Mouse (Mus musculus): ENCODE data around the gene Exoc6.

DNA sequence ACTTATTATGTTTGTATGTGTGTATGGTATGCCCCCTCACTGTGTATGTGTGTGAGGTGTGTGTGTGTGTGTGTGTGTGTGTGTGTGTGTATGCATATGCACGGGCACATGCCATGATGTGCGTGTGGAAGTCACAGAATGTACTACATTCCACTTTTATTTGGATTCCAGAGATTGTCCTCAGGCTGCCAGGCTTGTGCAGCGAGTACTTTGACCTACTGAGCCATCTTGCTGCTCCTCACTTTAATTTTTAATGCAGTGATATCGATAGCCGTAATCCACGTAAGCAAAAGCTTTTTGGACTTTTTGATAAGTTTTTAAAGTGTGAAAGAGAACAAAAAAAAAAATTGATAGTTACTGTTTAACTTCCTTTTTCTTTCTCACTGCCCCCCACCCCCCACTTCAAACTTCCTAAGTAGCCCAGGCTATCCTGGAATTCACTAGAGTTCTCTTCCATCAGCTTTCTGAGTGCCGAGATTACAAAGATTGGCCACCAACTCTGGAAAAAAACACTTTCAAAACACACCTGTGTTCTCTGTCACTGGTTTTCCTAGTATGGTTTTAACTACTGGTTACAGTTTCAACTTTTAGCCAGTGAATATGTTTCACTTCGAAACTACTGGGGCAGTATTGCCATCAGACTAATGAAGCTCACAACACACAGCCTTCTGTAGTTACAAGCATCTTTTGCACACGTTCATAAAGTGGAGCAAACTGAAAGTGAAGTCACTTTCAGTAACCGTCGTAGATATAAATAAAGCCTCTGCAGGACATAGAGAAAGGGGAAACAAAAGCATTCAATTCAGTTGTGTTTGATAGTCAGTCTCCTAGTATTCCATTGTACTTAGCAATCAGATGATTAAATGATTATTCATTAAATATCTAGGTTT is 3.4 kb downstream of the Exoc6 start:
- TF ChIP-seq USF1 (IDR thresholded peaks at IDR 0.05; ENCODE audit: low read depth) (no peak), POLR2A (IDR thresholded peaks at IDR 0.05; ENCODE audit: insufficient read length, low read depth) (no peak), TCF12 (IDR thresholded peaks at IDR 0.05; ENCODE audit: insufficient read depth, poor library complexity, severe bottlenecking) (no peak), MYOG (IDR thresholded peaks at IDR 0.05; ENCODE audit: control insufficient read depth in 1 of 3, insufficient read depth in 1 of 3, insufficient read length in 2 of 3, low read depth in 2 of 3) (no peak), E2F4 (IDR thresholded peaks at IDR 0.05; ENCODE audit: insufficient read depth) (no peak), SRF (IDR thresholded peaks at IDR 0.05; ENCODE audit: control insufficient read depth, insufficient read length, low read depth) (no peak), TCF3 (IDR thresholded peaks at IDR 0.05; ENCODE audit: insufficient read length, low read depth) (no peak), MYOD1 (IDR thresholded peaks at IDR 0.05; ENCODE audit: control insufficient read depth in 1 of 3, insufficient read length in 2 of 3, low read depth in 2 of 3) (no peak), POLR2AphosphoS2 (IDR thresholded peaks at IDR 0.05; ENCODE audit: insufficient read length, low read depth) (no peak), CEBPB (IDR thresholded peaks at IDR 0.05; ENCODE audit: insufficient read depth, poor library complexity, severe bottlenecking) (no peak)

Data from myocyte (in vitro differentiated cells).